Mouse (Mus musculus) stomach, embryonic 15.5 days (tissue): ENCODE results near the gene Tmem37. TPM values are rescaled to one million over a fixed set of nuclear protein-coding genes. Genes with fewer than 3 reads are reported as not detected.

Source experiments
- ATAC-seq: fragments of 200-750 bp; cut with Nextera tagmentation; 2 replicates; pipeline ENCODE4 v1.8.0; 2017; ENCODE audit warnings: low read depth, moderate number of reproducible peaks, moderate TSS enrichment; ENCODE audit not compliant: insufficient read depth, low FRiP score
- H3K27ac ChIP-seq: fragments of 300-500 bp; sonication (generic); 2 replicates; pipeline ENCODE4 v1.5.1; 2015; ENCODE audit warnings: mild to moderate bottlenecking, inconsistent platforms
- H3K27me3 ChIP-seq: fragments of 300-500 bp; sonication (generic); replicated peaks from 2 replicates; pipeline ENCODE4 v1.6.1; 2015; ENCODE audit warnings: inconsistent platforms
- H3K36me3 ChIP-seq: fragments of 300-500 bp; sonication (generic); 2 replicates; pipeline ENCODE4 v1.6.1; 2015; ENCODE audit warnings: inconsistent platforms
- H3K4me1 ChIP-seq: fragments of 300-500 bp; sonication (generic); 2 replicates; pipeline ENCODE4 v1.6.1; 2015; ENCODE audit warnings: inconsistent platforms
- H3K4me2 ChIP-seq: fragments of 300-500 bp; sonication (generic); 2 replicates; pipeline ENCODE4 v1.6.1; 2015; ENCODE audit warnings: mild to moderate bottlenecking, inconsistent platforms
- H3K4me3 ChIP-seq: fragments of 300-500 bp; sonication (generic); replicated peaks from 2 replicates; pipeline ENCODE4 v1.5.1; 2015; ENCODE audit warnings: inconsistent platforms
- H3K9ac ChIP-seq: fragments of 300-500 bp; sonication (generic); 2 replicates; pipeline ENCODE4 v1.6.1; 2015; ENCODE audit warnings: inconsistent platforms
- H3K9me3 ChIP-seq: fragments of 300-500 bp; sonication (generic); 2 replicates; pipeline ENCODE4 v1.6.1; 2016; ENCODE audit warnings: inconsistent platforms
- WGBS: fragments of 180-500 bp; shearing (Covaris S2); methylation state at CpG from one replicate; pipeline ENCODE4 v1.1.7; 2015; 5-methylcytosine and 5-hydroxymethylcytosine counted together
- polyA plus RNA-seq: library from polyadenylated mRNA; unstranded; fragments of >200 nt; fragmentation: Nextera tagmentation; extraction: Ambion mirVana; gene quantifications from 2 replicates; pipeline ENCODE4 v1.2.1, GENCODE M21; 2015

The Tmem37 gene
- polyA plus RNA-seq, result 20.1 and 23.9 TPM in 2 replicates

- H3K4me3 ChIP-seq, result peak within 1 kb of the TSS; percentile 38
- WGBS, result 3% methylated on average over 40 of the region's 40 CpGs
- 0 out of 2 replicates have a peak within 1 kb of the TSS, but pooled peaks have one; percentile 16 for H3K9ac ChIP-seq
- H3K9me3 ChIP-seq, result no peaks in the 10 kb centered on the region
- H3K36me3 ChIP-seq, result no peaks in the 10 kb centered on the region
- H3K4me1 ChIP-seq, result 0 out of 2 replicates have a peak, but pooled peaks cover 16% of the 10 kb centered on the region
- peak within 1 kb of the TSS; percentile 89 for H3K4me2 ChIP-seq
- 0 out of 2 replicates have a peak, but pooled peaks cover 3% of the 10 kb centered on the region for H3K27me3 ChIP-seq
- ATAC-seq, result peak; percentile 86
- H3K27ac ChIP-seq, result no peak within 1 kb of the TSS
Measured at GRCm38 (mm10) chr1:120073519-120074306, at the start of gene Tmem37. Tmem37 (minus strand) TSS chr1:120074074.

- Histone ChIP-seq H3K9ac (no peak overlapping the region), H3K4me1 (peaks cover 21% of the 10 kb centered on the region), H3K4me2 (no peak overlapping the region), H3K4me3 (no peak overlapping the region), H3K27ac (no peak overlapping the region), H3K36me3 (0 out of 2 replicates have a peak, but pooled peaks cover 7% of the 10 kb centered on the region), H3K27me3 (no peaks in the 10 kb centered on the region), H3K9me3 (no peaks in the 10 kb centered on the region)
- ATAC-seq, result no peak
- 90% methylated on average over 8 of the region's 8 CpGs for WGBS
Measured at GRCm38 (mm10) chr1:120122634-120123383, 48.9 kb upstream of the Tmem37 start.

DNA sequence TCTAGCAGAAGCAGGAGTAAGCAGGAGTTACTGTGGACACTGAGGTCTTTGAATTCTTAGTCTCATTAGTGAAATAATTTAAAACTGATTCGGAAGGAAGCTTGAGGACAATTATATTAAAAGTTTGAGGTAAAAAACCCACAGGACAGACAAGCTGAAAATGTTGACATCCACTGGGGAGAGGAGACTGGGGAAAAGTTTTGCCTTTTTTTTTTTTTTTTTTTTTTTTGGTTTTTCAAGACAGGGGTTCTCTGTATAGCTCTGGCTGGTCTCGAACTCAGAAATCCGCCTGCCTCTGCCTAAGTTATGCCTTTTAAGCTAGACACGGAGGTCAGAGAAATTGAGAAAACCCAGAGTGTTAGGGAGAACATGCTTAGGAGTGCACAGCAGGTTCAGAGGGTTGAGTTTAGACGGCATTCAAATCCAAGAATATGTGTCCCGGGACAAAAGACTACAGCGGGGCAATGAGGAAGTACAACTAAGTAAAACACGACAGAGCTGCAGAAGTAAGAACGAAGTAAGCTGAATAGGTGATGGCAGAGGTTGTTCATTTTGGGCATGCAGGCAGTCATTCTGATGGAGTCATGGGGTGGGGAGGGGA, 48.2 kb upstream of the Tmem37 start:
- no peak overlapping the region for H3K9ac ChIP-seq
- H3K4me2 ChIP-seq, result peak overlapping the region; percentile 80
- 87% methylated on average over 9 of the region's 9 CpGs for WGBS
- H3K27me3 ChIP-seq, result no peaks in the 10 kb centered on the region
- peak overlapping the region; percentile 96 for H3K27ac ChIP-seq
- ATAC-seq, result no peak
- H3K9me3 ChIP-seq, result no peaks in the 10 kb centered on the region
- H3K4me3 ChIP-seq, result peak overlapping the region; percentile 70
- 0 out of 2 replicates have a peak, but pooled peaks cover 7% of the 10 kb centered on the region for H3K36me3 ChIP-seq
- peaks cover 23% of the 10 kb centered on the region for H3K4me1 ChIP-seq

- ATAC-seq, result peak; percentile 93
- Histone ChIP-seq H3K4me2 (peak within 1 kb of the TSS; percentile 80), H3K27ac (peak within 1 kb of the TSS; percentile 96), H3K9me3 (no peaks in the 10 kb centered on the region), H3K4me3 (peak within 1 kb of the TSS; percentile 70), H3K36me3 (0 out of 2 replicates have a peak, but pooled peaks cover 7% of the 10 kb centered on the region), H3K9ac (peak within 1 kb of the TSS; percentile 57), H3K27me3 (no peaks in the 10 kb centered on the region), H3K4me1 (peaks cover 23% of the 10 kb centered on the region)
- WGBS, result 1% methylated on average over 52 of the region's 52 CpGs
Measured at GRCm38 (mm10) chr1:120120969-120121811, 47.3 kb upstream of the Tmem37 start, which contains the start of the genes Dbi and 3110009E18Rik. Dbi (minus strand) TSS chr1:120121078. 3110009E18Rik (plus strand) TSS chr1:120121187.

GRCm38 (mm10) chr1:120120141-120120968, 46.5 kb upstream of the Tmem37 start:
- peaks cover 23% of the 10 kb centered on the region for H3K4me1 ChIP-seq
- peak overlapping the region; percentile 80 for H3K4me2 ChIP-seq
- peak overlapping the region; percentile 96 for H3K27ac ChIP-seq
- no peaks in the 10 kb centered on the region for H3K9me3 ChIP-seq
- WGBS, result 2% methylated on average over 24 of the region's 24 CpGs
- H3K36me3 ChIP-seq, result peaks cover 15% of the 10 kb centered on the region
- H3K9ac ChIP-seq, result peak overlapping the region; percentile 57
- no peaks in the 10 kb centered on the region for H3K27me3 ChIP-seq
- ATAC-seq, result peak; percentile 72
- H3K4me3 ChIP-seq, result peak overlapping the region; percentile 70

GRCm38 (mm10) chr1:120119389-120119788, 45.5 kb upstream of the Tmem37 start:
- H3K4me3 ChIP-seq, result peak overlapping the region; percentile 70
- peaks cover 25% of the 10 kb centered on the region for H3K36me3 ChIP-seq
- H3K4me2 ChIP-seq, result peak overlapping the region; percentile 80
- no peak overlapping the region for H3K9ac ChIP-seq
- peaks cover 23% of the 10 kb centered on the region for H3K4me1 ChIP-seq
- no peak for ATAC-seq
- H3K27ac ChIP-seq, result no peak overlapping the region; the same call in 1 of the 2 replicates
- no peaks in the 10 kb centered on the region for H3K9me3 ChIP-seq
- no peaks in the 10 kb centered on the region for H3K27me3 ChIP-seq
- 83% methylated on average over 4 of the region's 4 CpGs for WGBS

DNA sequence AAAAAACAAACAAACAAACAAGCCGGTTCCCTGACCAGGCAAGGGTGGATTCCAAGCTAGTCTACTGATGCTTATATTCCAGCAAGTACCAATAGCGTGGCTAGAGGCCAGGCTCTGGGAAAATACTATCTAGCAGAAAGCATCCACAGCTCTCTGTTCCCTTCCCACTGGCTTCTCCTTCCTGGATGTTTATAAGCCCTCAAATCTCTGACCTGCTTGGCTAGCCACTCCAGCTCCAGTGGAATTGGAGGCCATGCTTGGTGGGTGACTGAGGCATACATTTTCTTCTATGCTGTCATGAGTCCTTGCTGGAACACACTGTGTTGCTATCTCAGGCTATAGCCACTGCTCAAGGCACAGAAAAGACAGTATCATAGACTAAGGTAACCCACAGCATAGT, 45.0 kb upstream of the Tmem37 start:
- peaks cover 28% of the 10 kb centered on the region for H3K36me3 ChIP-seq
- no peak for ATAC-seq
- WGBS, result 85% methylated on average over 2 of the region's 2 CpGs
- no peak overlapping the region for H3K9ac ChIP-seq
- H3K4me2 ChIP-seq, result peak overlapping the region; percentile 80; the same call in 1 of the 2 replicates
- no peak overlapping the region for H3K4me3 ChIP-seq
- H3K27me3 ChIP-seq, result no peaks in the 10 kb centered on the region
- H3K27ac ChIP-seq, result no peak overlapping the region
- no peaks in the 10 kb centered on the region for H3K9me3 ChIP-seq
- peaks cover 23% of the 10 kb centered on the region for H3K4me1 ChIP-seq

DNA sequence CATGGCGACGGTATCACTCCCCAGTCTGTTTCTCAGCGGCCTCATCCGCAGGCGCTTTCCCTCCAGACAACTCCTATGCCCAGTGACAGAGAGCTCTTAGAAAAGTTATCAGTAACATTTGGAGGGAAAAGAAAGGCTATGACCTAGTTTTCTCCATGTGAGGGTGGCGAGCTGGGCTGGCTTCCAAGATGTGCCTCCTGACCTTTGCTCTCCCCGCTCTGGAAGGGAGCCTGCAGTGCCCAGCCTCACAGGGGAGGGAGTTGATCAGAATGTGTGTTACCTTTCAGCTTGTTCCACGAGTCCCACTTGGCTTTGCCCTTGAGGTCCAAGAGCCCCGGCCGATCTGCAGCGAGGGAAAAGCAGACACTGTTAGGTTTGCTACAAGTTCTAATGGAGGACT, 42.2 kb upstream of the Tmem37 start:
- H3K36me3 ChIP-seq, result peaks cover 36% of the 10 kb centered on the region
- no peak overlapping the region for H3K9ac ChIP-seq
- no peaks in the 10 kb centered on the region for H3K27me3 ChIP-seq
- H3K4me1 ChIP-seq, result peaks cover 23% of the 10 kb centered on the region
- 0 out of 2 replicates have a peak overlapping the region, but pooled peaks have one; percentile 0 for H3K27ac ChIP-seq
- no peak for ATAC-seq
- H3K4me3 ChIP-seq, result no peak overlapping the region
- WGBS, result 81% methylated on average over 11 of the region's 11 CpGs
- H3K4me2 ChIP-seq, result no peak overlapping the region
- H3K9me3 ChIP-seq, result no peaks in the 10 kb centered on the region

- Histone ChIP-seq H3K27ac (0 out of 2 replicates have a peak overlapping the region, but pooled peaks have one; percentile 0), H3K9ac (no peak overlapping the region), H3K4me1 (peaks cover 23% of the 10 kb centered on the region), H3K36me3 (peaks cover 36% of the 10 kb centered on the region), H3K27me3 (no peaks in the 10 kb centered on the region), H3K4me2 (no peak overlapping the region), H3K9me3 (no peaks in the 10 kb centered on the region), H3K4me3 (no peak overlapping the region)
- no peak for ATAC-seq
- 81% methylated on average over 9 of the region's 9 CpGs for WGBS
Measured at GRCm38 (mm10) chr1:120115671-120116081, 41.8 kb upstream of the Tmem37 start.
